ENCODE assay signal across 22 mouse cellular contexts in genomic region chr16:92518718-92519117, GRCm38 (mm10). TPM values are rescaled to one million over a fixed set of nuclear protein-coding genes. Genes with fewer than 3 reads are reported as not detected.
DNase-seq lines count a peak whose midpoint lies in the region; ATAC-seq and TF ChIP-seq lines count a peak whose summit lies in the region.
"Had no signal": no experiment of that assay in that cellular context is flagged by ENCODE, and none has a peak within 500 bp of the region (broad histone marks: within the 10 kb centered on the region; RNA-seq: fewer than 3 reads in every experiment).

No protein-coding gene starts in this region.

- H3K27me3 ChIP-seq in kidney, adult 2 months (replicated peaks; ENCODE audit: control insufficient read depth, insufficient read depth, low read length): no peaks in the 10 kb centered on the region
- H3K27me3 ChIP-seq in lung, embryonic 14.5 days (ENCODE audit: insufficient read depth, low read length): no peaks in the 10 kb centered on the region
- H3K27me3 ChIP-seq in limb, embryonic 14.5 days (ENCODE audit: control insufficient read depth, insufficient read depth, low read length): no peaks in the 10 kb centered on the region
- no peaks in the 10 kb centered on the region for H3K27me3 ChIP-seq in midbrain, postnatal 0 days (ENCODE audit: insufficient read depth, low read length)
- H3K27me3 ChIP-seq: stomach, embryonic 15.5 days had no signal

- TF ChIP-seq POLR2A in kidney, adult 2 months (IDR thresholded peaks at IDR 0.05; ENCODE audit: low read depth, low read length): no peak
- TF ChIP-seq POLR2A in limb, embryonic 14.5 days (IDR thresholded peaks at IDR 0.05; ENCODE audit: borderline replicate concordance, extremely low read depth, insufficient read depth, insufficient read length): no peak

- no peak overlapping the region for H3K27ac ChIP-seq in kidney, adult 2 months (ENCODE audit: insufficient read depth, low read depth, low read length)
- H3K27ac ChIP-seq in lung, embryonic 14.5 days (ENCODE audit: low read depth): no peak overlapping the region
- no peak overlapping the region for H3K27ac ChIP-seq in limb, embryonic 14.5 days (replicated peaks; ENCODE audit: low read depth, low read length)
- no peak overlapping the region for H3K27ac ChIP-seq in midbrain, postnatal 0 days (ENCODE audit: low read depth, low read length)
- H3K27ac ChIP-seq: embryonic facial prominence, embryonic 15.5 days; hindbrain, postnatal 0 days; liver, embryonic 13.5 days; stomach, embryonic 15.5 days had no signal

- no peak overlapping the region for H3K9ac ChIP-seq in lung, embryonic 14.5 days
- H3K9ac ChIP-seq in limb, embryonic 14.5 days (ENCODE audit: low read depth, low read length, severe bottlenecking): no peak overlapping the region
- no peak overlapping the region for H3K9ac ChIP-seq in midbrain, postnatal 0 days (replicated peaks; ENCODE audit: low read length, poor library complexity, severe bottlenecking)
- H3K9ac ChIP-seq: embryonic facial prominence, embryonic 15.5 days; liver, embryonic 13.5 days; stomach, embryonic 15.5 days had no signal

- H3K4me1 ChIP-seq in kidney, adult 2 months (ENCODE audit: control insufficient read depth, insufficient read depth, low read length): no peaks in the 10 kb centered on the region
- H3K4me1 ChIP-seq in lung, embryonic 14.5 days (ENCODE audit: insufficient read depth): no peaks in the 10 kb centered on the region
- H3K4me1 ChIP-seq in limb, embryonic 14.5 days (ENCODE audit: control insufficient read depth, insufficient read depth, low read length): no peaks in the 10 kb centered on the region
- no peaks in the 10 kb centered on the region for H3K4me1 ChIP-seq in midbrain, postnatal 0 days (ENCODE audit: insufficient read depth, low read length)
- H3K4me1 ChIP-seq: embryonic facial prominence, embryonic 15.5 days; liver, embryonic 13.5 days; stomach, embryonic 15.5 days had no signal

- H3K36me3 ChIP-seq in kidney, adult 2 months (ENCODE audit: control insufficient read depth, insufficient read depth, low read length): no peaks in the 10 kb centered on the region
- no peaks in the 10 kb centered on the region for H3K36me3 ChIP-seq in lung, embryonic 14.5 days (ENCODE audit: insufficient read depth)
- H3K36me3 ChIP-seq in limb, embryonic 14.5 days (ENCODE audit: control insufficient read depth, insufficient read depth, low read length): no peaks in the 10 kb centered on the region
- no peaks in the 10 kb centered on the region for H3K36me3 ChIP-seq in midbrain, postnatal 0 days (ENCODE audit: insufficient read depth, low read length)
- H3K36me3 ChIP-seq: embryonic facial prominence, embryonic 15.5 days; liver, embryonic 13.5 days; stomach, embryonic 15.5 days had no signal

- DNase-seq in kidney, adult 2 months: peak; percentile 20
- DNase-seq in kidney, postnatal 4 days: no peak
- peak; percentile 42 for DNase-seq in lung, embryonic 14.5 days
- DNase-seq in lung, postnatal 10 days: no peak
- DNase-seq in limb, embryonic 14.5 days (ENCODE audit: low spot score): peak; percentile 33
- peak; percentile 24 for DNase-seq in mesoderm, embryonic 11.5 days (ENCODE audit: low read depth, low spot score)
- no peak for DNase-seq in midbrain, postnatal 0 days (ENCODE audit: low spot score)
- DNase-seq in left cerebral cortex, adult 11 months (ENCODE audit: low spot score): no peak
- DNase-seq: adrenal gland, postnatal 10 days; cerebellum, adult 18-20 months; cerebellum, postnatal 25 days; embryo, embryonic 11 days; kidney, postnatal 10 days; liver, embryonic 13.5 days; thymus, postnatal 25 days had no signal

- ATAC-seq in lung, embryonic 14.5 days (ENCODE audit: insufficient read depth): peak; percentile 32; the same call in 1 of the 2 replicates
- no peak for ATAC-seq in limb, embryonic 14.5 days (ENCODE audit: low FRiP score, low read depth)
- ATAC-seq in midbrain, postnatal 0 days (ENCODE audit: low FRiP score): no peak
- ATAC-seq: activated CD4-positive, CD25-positive, alpha-beta regulatory T cell, adult 4 months; forebrain, embryonic 14.5 days; hindbrain, postnatal 0 days had no signal

- H3K4me3 ChIP-seq in kidney, adult 2 months (ENCODE audit: insufficient read depth, low read depth, low read length): no peak overlapping the region
- H3K4me3 ChIP-seq in lung, embryonic 14.5 days (ENCODE audit: low read depth, low read length): no peak overlapping the region
- no peak overlapping the region for H3K4me3 ChIP-seq in limb, embryonic 14.5 days (replicated peaks; ENCODE audit: low read length)
- H3K4me3 ChIP-seq in midbrain, postnatal 0 days (ENCODE audit: low read depth, low read length): no peak overlapping the region
- H3K4me3 ChIP-seq: embryonic facial prominence, embryonic 15.5 days; liver, embryonic 13.5 days; stomach, embryonic 15.5 days had no signal

- WGBS in kidney, adult 2 months: 42% methylated on average over 4 of the region's 4 CpGs
- WGBS in lung, embryonic 14.5 days: 56% methylated on average over 4 of the region's 4 CpGs
- 32% methylated on average over 4 of the region's 4 CpGs for WGBS in limb, embryonic 14.5 days
- WGBS in midbrain, postnatal 0 days: 79% methylated on average over 4 of the region's 4 CpGs

- no peak for TF ChIP-seq CTCF in kidney, adult 2 months (conservative IDR thresholded peaks at IDR 0.05; ENCODE audit: insufficient read depth, insufficient read length, low read depth, low read length)
- no peak for TF ChIP-seq CTCF in lung, embryonic 14.5 days (IDR thresholded peaks at IDR 0.05; ENCODE audit: low read depth)
- TF ChIP-seq CTCF in midbrain, postnatal 0 days (IDR thresholded peaks at IDR 0.05): no peak

- H3K9me3 ChIP-seq in lung, embryonic 14.5 days (ENCODE audit: low read depth, low read length): no peaks in the 10 kb centered on the region
- H3K9me3 ChIP-seq in limb, embryonic 14.5 days (ENCODE audit: control insufficient read depth, low read length): no peaks in the 10 kb centered on the region
- H3K9me3 ChIP-seq in midbrain, postnatal 0 days (ENCODE audit: low read length): no peaks in the 10 kb centered on the region
- H3K9me3 ChIP-seq: embryonic facial prominence, embryonic 15.5 days; liver, embryonic 13.5 days; stomach, embryonic 15.5 days had no signal

- 0 out of 2 replicates have a peak overlapping the region, but pooled peaks have one; percentile 8 for H3K4me2 ChIP-seq in lung, embryonic 14.5 days
- H3K4me2 ChIP-seq in limb, embryonic 14.5 days (replicated peaks; ENCODE audit: low read depth, low read length, severe bottlenecking): no peak overlapping the region
- H3K4me2 ChIP-seq in midbrain, postnatal 0 days (ENCODE audit: low read depth, low read length, poor library complexity, severe bottlenecking): no peak overlapping the region
- H3K4me2 ChIP-seq: embryonic facial prominence, embryonic 15.5 days; liver, embryonic 13.5 days; midbrain, embryonic 11.5 days; stomach, embryonic 15.5 days had no signal

RNA-seq across cellular contexts. Expression of gene Clic6, which starts 33.2 kb away (rescaled TPM):
- polyA plus RNA-seq in kidney, adult 2 months (2012; rRNA removed): 3.2 and 3.6 TPM in 2 replicates
- polyA plus RNA-seq in lung, embryonic 14.5 days (2014; fragmentation: Nextera tagmentation; extraction: Ambion mirVana): 8.9 and 10.2 TPM in 2 replicates
- 2.2 and 2.7 TPM in 2 replicates for polyA plus RNA-seq in limb, embryonic 14.5 days (2012; rRNA removed)
- polyA plus RNA-seq in limb, embryonic 14.5 days (2014; fragmentation: Nextera tagmentation; extraction: Ambion mirVana): 1.5 and 2.3 TPM in 2 replicates
- total RNA-seq in midbrain, postnatal 0 days (2014; rRNA removed): 2.1 and 3.5 TPM in 2 replicates
- polyA plus RNA-seq in midbrain, postnatal 0 days (2015; fragmentation: Nextera tagmentation; extraction: Ambion mirVana): 0.43 and 0.70 TPM in 2 replicates
- total RNA-seq: neutrophil, adult 5-6 weeks had no signal
- polyA plus RNA-seq: activated CD4-positive, CD25-positive, alpha-beta regulatory T cell, adult 4 months had no signal

RNA-seq across cellular contexts. Expression of gene Rcan1, which starts 48.1 kb away (rescaled TPM):
- 36.2 and 44.4 TPM in 2 replicates for polyA plus RNA-seq in kidney, adult 2 months (2012; rRNA removed)
- polyA plus RNA-seq in lung, embryonic 14.5 days (2014; fragmentation: Nextera tagmentation; extraction: Ambion mirVana): 47.8 and 49.7 TPM in 2 replicates
- polyA plus RNA-seq in limb, embryonic 14.5 days (2012; rRNA removed): 27.0 and 28.2 TPM in 2 replicates
- 38.0 and 40.2 TPM in 2 replicates for polyA plus RNA-seq in limb, embryonic 14.5 days (2014; fragmentation: Nextera tagmentation; extraction: Ambion mirVana)
- 91.3 and 104 TPM in 2 replicates for total RNA-seq in midbrain, postnatal 0 days (2014; rRNA removed)
- polyA plus RNA-seq in midbrain, postnatal 0 days (2015; fragmentation: Nextera tagmentation; extraction: Ambion mirVana): 68.6 and 73.3 TPM in 2 replicates

Comparison
In these comparisons a context has a peak if more than half of its experiments do, and no peak if none do; other contexts are left out.
1. DNase-seq: peak in kidney, adult 2 months (single experiment), lung, embryonic 14.5 days (single experiment), limb, embryonic 14.5 days (single experiment) and mesoderm, embryonic 11.5 days (single experiment); none in kidney, postnatal 4 days (0 of 2), lung, postnatal 10 days (single experiment), midbrain, postnatal 0 days (single experiment) and left cerebral cortex, adult 11 months (single experiment).